Mouse (Mus musculus) intestine, postnatal 0 days (tissue): ENCODE data around the gene Farsa. TPM values are rescaled to one million over a fixed set of nuclear protein-coding genes. Genes with fewer than 3 reads are reported as not detected.

Experiments used
- ATAC-seq: fragments of 200-750 bp; cut with Nextera tagmentation; 2 replicates; pipeline ENCODE4 v1.8.0; 2017; ENCODE audit warnings: mild to moderate bottlenecking, moderate TSS enrichment, moderate library complexity
- H3K27ac ChIP-seq: fragments of 300-500 bp; sonication (generic); 2 replicates; pipeline ENCODE4 v1.5.1; 2014; ENCODE audit warnings: mild to moderate bottlenecking, low read depth, low read length, moderate library complexity
- H3K27me3 ChIP-seq: fragments of 300-500 bp; sonication (generic); replicated peaks from 2 replicates; pipeline ENCODE4 v1.6.1; 2014; ENCODE audit warnings: low read length, mixed read lengths; ENCODE audit not compliant: control insufficient read depth, insufficient read depth
- H3K36me3 ChIP-seq: fragments of 300-500 bp; sonication (generic); 2 replicates; pipeline ENCODE4 v1.6.1; 2014; ENCODE audit warnings: mild to moderate bottlenecking, moderate library complexity; ENCODE audit not compliant: control insufficient read depth, insufficient read depth
- H3K4me1 ChIP-seq: fragments of 300-500 bp; sonication (generic); replicated peaks from 2 replicates; pipeline ENCODE4 v1.6.1; 2014; ENCODE audit warnings: antibody characterized with exemption, low read length, mixed read lengths; ENCODE audit not compliant: control insufficient read depth, insufficient read depth
- H3K4me2 ChIP-seq: fragments of 300-500 bp; sonication (generic); replicated peaks from 2 replicates; pipeline ENCODE4 v1.6.1; 2014; ENCODE audit warnings: low read depth, mild to moderate bottlenecking, moderate library complexity
- H3K4me3 ChIP-seq: fragments of 300-500 bp; sonication (generic); 2 replicates; pipeline ENCODE4 v1.5.1; 2014; ENCODE audit warnings: low read depth, low read length
- H3K9ac ChIP-seq: fragments of 300-500 bp; sonication (generic); 2 replicates; pipeline ENCODE4 v1.6.1; 2014; ENCODE audit warnings: mild to moderate bottlenecking, low read depth, low read length
- H3K9me3 ChIP-seq: fragments of 300-500 bp; sonication (generic); 2 replicates; pipeline ENCODE4 v1.6.1; 2016; ENCODE audit warnings: mixed run types; ENCODE audit not compliant: control insufficient read depth
- CTCF ChIP-seq: sonication (generic); IDR thresholded peaks from 2 replicates; pipeline ENCODE4 v1.5.1; 2016; ENCODE audit warnings: low read depth, mild to moderate bottlenecking, control low read depth, antibody characterized with exemption, moderate library complexity
- WGBS: fragments of 180-500 bp; shearing (Covaris S2); extraction: QIAGEN DNeasy Blood & Tissue Kit; methylation state at CpG from one replicate; pipeline ENCODE4 v1.1.7; 2014; 5-methylcytosine and 5-hydroxymethylcytosine counted together
- polyA plus RNA-seq: library from polyadenylated mRNA; unstranded; fragments of >200 nt; fragmentation: Nextera tagmentation; extraction: Ambion mirVana; gene quantifications from 2 replicates; pipeline ENCODE4 v1.2.1, GENCODE M21; 2015

Farsa gene
- polyA plus RNA-seq, 1 experiment from 2014 or later: 28.3 TPM

DNA sequence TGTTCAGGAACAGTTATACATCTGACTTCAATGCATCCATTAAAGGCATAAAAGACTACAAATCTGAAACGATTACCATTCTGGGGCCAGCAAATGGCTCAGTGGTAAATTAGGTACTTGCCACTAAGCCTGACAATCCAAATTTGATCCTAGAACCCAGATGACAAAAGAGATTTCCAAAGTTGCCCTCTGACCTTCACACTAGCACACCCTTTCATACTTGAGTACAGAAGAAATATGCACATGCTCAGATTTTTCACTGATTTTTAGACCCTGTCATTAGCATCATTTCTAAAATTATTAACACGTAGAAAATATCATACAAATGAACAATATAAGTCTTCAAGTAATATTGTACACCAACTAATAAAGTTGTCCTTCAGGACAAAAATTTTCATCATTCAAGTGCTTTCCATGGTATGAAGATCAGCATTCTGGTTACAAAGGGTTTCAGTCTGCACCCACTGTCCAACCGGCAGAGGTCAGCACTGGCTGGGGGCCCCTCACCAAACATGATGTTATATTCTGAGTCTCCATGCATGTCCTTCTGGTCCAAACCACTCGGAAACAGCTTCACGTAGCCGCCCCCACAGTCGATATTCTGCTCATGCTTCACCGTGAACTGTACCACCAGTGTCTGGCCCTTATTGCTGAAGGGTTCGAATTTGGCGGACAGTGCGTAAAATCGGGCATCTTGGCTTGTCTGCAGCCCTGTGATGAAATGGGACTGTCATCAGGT, 11.3 kb upstream of the Farsa start:
- no peak overlapping the region; the same call in 1 of the 2 replicates for H3K27ac ChIP-seq
- WGBS: 9% methylated on average over 12 of the region's 12 CpGs
- H3K4me3 ChIP-seq: peak overlapping the region; percentile 94
- no peaks in the 10 kb centered on the region for H3K27me3 ChIP-seq
- H3K4me1 ChIP-seq: peaks cover 7% of the 10 kb centered on the region; the same call in 1 of the 2 replicates
- peaks cover 39% of the 10 kb centered on the region for H3K36me3 ChIP-seq
- TF ChIP-seq CTCF: peak; percentile 80
- H3K4me2 ChIP-seq: peak overlapping the region; percentile 77
- ATAC-seq: no peak
- H3K9ac ChIP-seq: peak overlapping the region; percentile 63
- no peaks in the 10 kb centered on the region for H3K9me3 ChIP-seq

DNA sequence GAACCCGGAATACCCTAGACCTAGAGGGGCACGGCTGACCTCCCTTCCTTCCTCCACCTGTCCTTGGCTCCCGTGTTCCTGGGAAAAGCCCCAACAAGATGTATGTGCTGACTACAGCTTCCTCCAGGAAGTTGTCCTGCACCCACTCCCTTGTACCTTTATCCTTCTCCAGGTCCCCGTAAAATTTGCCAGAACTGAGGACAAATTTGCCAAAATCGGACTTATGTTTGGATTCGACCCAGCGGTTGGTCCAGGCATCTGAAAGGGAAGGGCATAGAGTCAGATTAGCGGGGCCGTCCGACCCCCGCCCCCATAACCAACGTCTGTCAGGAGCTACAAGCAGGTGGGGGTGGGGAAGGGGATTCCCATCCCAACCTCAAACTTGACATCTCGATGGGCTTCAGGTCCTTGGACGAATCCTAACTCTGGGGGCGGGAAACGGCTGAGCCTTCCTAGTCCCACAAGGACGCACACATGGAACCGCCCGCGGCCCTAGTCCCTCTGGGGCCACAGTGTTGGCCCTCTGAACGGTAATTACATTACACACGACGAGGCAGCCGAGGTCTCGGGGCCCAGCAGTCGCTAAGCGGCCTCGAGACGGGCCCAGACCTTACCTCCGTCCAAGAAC, 10.6 kb upstream of the Farsa start:
- under 1% methylated on average over 30 of the region's 30 CpGs for WGBS
- Histone ChIP-seq H3K4me2 (peak overlapping the region; percentile 77), H3K27me3 (no peaks in the 10 kb centered on the region), H3K27ac (peak overlapping the region; percentile 76), H3K4me3 (peak overlapping the region; percentile 94), H3K9me3 (no peaks in the 10 kb centered on the region), H3K4me1 (peaks cover 7% of the 10 kb centered on the region; the same call in 1 of the 2 replicates), H3K9ac (peak overlapping the region; percentile 63), H3K36me3 (peaks cover 39% of the 10 kb centered on the region)
- ATAC-seq: peak; percentile 39
- TF ChIP-seq CTCF: no peak

DNA sequence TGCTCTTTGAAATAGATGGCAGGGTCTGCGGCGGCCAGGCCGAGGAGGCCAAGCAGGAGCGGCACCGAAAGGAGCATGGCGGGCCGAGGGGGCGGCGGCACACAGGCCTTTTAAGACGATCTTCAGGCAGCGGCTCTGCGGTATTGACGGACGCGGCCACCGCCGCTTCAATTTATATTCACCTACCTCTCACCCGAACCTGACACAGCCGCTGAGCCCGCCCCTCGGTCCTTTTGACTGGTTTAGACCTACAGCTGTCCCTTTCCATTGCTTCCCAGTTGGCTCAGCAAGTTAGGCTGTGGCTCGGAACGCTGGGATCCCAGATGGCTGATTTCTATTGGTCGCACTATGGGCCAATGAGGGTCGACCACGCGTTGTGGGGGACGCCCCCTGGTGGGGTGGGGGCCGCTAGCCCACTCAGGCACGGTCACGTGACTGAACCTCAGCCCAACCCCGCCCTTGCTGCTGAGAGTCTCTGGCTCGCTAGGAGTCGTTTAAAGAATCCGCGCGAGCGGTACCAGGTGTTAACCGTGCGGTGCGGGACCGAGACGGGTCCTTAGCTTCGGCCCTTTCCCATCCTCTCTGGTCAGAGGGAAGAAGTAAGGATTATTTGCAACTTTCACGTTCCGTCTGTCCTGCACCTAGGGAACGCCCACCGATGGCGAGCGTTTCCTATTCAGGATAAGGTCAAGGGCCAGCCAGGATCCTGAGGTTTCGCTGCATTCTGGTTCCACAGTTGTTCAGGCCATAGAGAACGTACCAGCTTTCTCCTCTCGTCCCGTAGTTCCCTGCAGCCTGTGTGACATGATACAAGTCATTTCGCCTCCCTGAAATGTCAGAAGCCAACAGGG, 9.8 kb upstream of the Farsa start, which contains the start of gene Calr:
TSS of gene Calr (minus strand) at position 213 of the 851 bp plus-strand sequence.
- peak within 1 kb of the TSS; percentile 94 for H3K4me3 ChIP-seq
- no peaks in the 10 kb centered on the region for H3K27me3 ChIP-seq
- WGBS: under 1% methylated on average over 55 of the region's 55 CpGs
- peaks cover 7% of the 10 kb centered on the region; the same call in 1 of the 2 replicates for H3K4me1 ChIP-seq
- H3K9me3 ChIP-seq: no peaks in the 10 kb centered on the region
- peak within 1 kb of the TSS; percentile 63 for H3K9ac ChIP-seq
- TF ChIP-seq CTCF: peak; percentile 42; the same call in 1 of the 2 replicates
- H3K4me2 ChIP-seq: peak within 1 kb of the TSS; percentile 77
- peaks cover 34% of the 10 kb centered on the region for H3K36me3 ChIP-seq
- ATAC-seq: peak; percentile 99
- peak within 1 kb of the TSS; percentile 84 for H3K27ac ChIP-seq

DNA sequence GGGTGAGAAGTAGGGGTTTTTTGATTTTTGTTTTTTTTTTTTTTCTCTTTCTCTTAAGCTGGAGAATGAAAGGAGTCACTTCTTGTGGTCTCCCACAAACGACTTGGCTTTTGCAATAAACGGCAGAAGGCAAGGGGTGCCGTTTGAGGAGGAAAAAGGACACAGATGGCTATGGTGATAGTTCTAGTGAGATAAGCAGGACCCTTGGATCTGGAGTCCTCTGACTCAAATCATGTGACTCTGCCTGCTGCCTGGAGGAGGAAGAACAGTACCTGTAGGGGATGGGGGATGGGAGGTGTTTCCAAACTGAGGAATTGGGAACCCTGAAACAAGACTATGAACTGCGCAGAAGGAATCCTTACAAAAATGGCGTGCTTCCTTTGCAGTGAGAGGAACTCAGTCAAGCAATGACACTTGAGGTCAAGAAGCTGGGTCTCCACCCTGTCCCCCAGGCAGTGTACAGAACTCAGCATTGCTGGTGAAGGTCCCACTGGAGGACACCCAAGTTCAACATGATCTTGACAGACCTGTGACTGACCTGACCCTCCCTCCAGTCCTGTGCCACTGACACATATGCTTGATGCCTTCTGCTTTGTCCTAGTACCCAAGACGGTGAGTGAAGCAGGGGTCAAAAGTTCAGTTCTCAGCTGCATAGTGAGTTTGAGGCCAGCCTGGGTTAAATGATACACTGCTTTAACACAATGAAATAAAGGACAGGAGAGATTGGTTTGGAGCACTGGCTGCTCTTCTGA, 8.9 kb upstream of the Farsa start:
- H3K4me2 ChIP-seq: peak overlapping the region; percentile 77
- no peak for ATAC-seq
- 30% methylated on average over 6 of the region's 6 CpGs for WGBS
- H3K27ac ChIP-seq: peak overlapping the region; percentile 84
- H3K9ac ChIP-seq: peak overlapping the region; percentile 53
- no peak for TF ChIP-seq CTCF
- H3K36me3 ChIP-seq: peaks cover 25% of the 10 kb centered on the region
- no peaks in the 10 kb centered on the region for H3K27me3 ChIP-seq
- peaks cover 7% of the 10 kb centered on the region; the same call in 1 of the 2 replicates for H3K4me1 ChIP-seq
- peak overlapping the region; percentile 94 for H3K4me3 ChIP-seq
- no peaks in the 10 kb centered on the region for H3K9me3 ChIP-seq

DNA sequence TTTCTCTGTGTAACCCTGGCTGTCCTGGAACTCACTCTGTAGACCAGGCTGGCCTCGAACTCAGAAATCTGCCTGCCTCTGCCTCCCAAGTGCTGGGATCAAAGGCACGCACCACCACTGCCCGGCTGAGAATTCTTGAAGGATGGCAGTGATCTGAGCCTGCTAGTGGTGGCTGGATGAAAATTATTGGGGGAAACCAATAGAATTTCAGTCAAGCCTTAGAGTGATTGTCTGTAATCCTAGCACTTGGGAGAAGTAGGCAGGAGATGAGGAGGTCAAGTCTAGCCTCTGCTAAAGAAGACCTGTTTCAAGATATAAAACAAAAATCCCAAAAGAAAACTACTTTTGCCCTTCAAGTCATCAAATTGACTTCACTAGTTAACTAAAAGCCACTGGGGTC, 355 bp upstream of the Farsa start:
- no peak overlapping the region for H3K27ac ChIP-seq
- peaks cover 21% of the 10 kb centered on the region for H3K36me3 ChIP-seq
- no peak for TF ChIP-seq CTCF
- no peaks in the 10 kb centered on the region for H3K9me3 ChIP-seq
- no peak overlapping the region for H3K4me3 ChIP-seq
- WGBS: 96% methylated on average over 3 of the region's 3 CpGs
- H3K4me1 ChIP-seq: 0 out of 2 replicates have a peak, but pooled peaks cover 3% of the 10 kb centered on the region
- no peak overlapping the region for H3K9ac ChIP-seq
- H3K27me3 ChIP-seq: no peaks in the 10 kb centered on the region
- ATAC-seq: no peak
- no peak overlapping the region for H3K4me2 ChIP-seq
